Mouse (Mus musculus): Measurements from ENCODE around the gene Gm6377.

The Gm6377 gene

GRCm38 (mm10) chrX:109196468-109196867 lies at the start of gene Gm6377:
TSS of gene Gm6377 (plus strand) at chrX:109196756.
- in situ Hi-C loops (cut with MboI, MseI) = no loop called here

- in situ Hi-C loops (cut with MboI, MseI) = no loop called here
Measured at GRCm38 (mm10) chrX:109147108-109147507, 49.4 kb upstream of the Gm6377 start.

GRCm38 (mm10) chrX:109151228-109151627 lies 45.3 kb upstream of the Gm6377 start:
- in situ Hi-C loops (cut with MboI, MseI) = no loop called here

GRCm38 (mm10) chrX:109160326-109160725 lies 36.2 kb upstream of the Gm6377 start:
- in situ Hi-C loops (cut with MboI, MseI) = no loop called here

- in situ Hi-C loops (cut with MboI, MseI) = no loop called here
Measured at GRCm38 (mm10) chrX:109160901-109161300, 35.7 kb upstream of the Gm6377 start.

- in situ Hi-C loops (cut with MboI, MseI) = no loop called here
Measured at GRCm38 (mm10) chrX:109175038-109175437, 21.5 kb upstream of the Gm6377 start.

- in situ Hi-C loops (cut with MboI, MseI) = no loop called here
Measured at GRCm38 (mm10) chrX:109175470-109175869, 21.1 kb upstream of the Gm6377 start.

- in situ Hi-C loops (cut with MboI, MseI) = no loop called here
Measured at GRCm38 (mm10) chrX:109184706-109185478, 11.7 kb upstream of the Gm6377 start.

GRCm38 (mm10) chrX:109189607-109190006 lies 6.9 kb upstream of the Gm6377 start:
- in situ Hi-C loops (cut with MboI, MseI) = no loop called here

- in situ Hi-C loops (cut with MboI, MseI) = no loop called here
Measured at GRCm38 (mm10) chrX:109190969-109191368, 5.6 kb upstream of the Gm6377 start.

GRCm38 (mm10) chrX:109191436-109191835 lies 5.1 kb upstream of the Gm6377 start:
- in situ Hi-C loops (cut with MboI, MseI) = no loop called here

GRCm38 (mm10) chrX:109207843-109208242 lies 11.3 kb downstream of the Gm6377 start:
- in situ Hi-C loops (cut with MboI, MseI) = no loop called here

- in situ Hi-C loops (cut with MboI, MseI) = no loop called here
Measured at GRCm38 (mm10) chrX:109228720-109229119, 32.2 kb downstream of the Gm6377 start.

GRCm38 (mm10) chrX:109235383-109236036 lies 39.0 kb downstream of the Gm6377 start:
- in situ Hi-C loops (cut with MboI, MseI) = no loop called here

GRCm38 (mm10) chrX:109238163-109238562 lies 41.6 kb downstream of the Gm6377 start:
- in situ Hi-C loops (cut with MboI, MseI) = no loop called here
